Mouse (Mus musculus): ENCODE data around the gene Itgb6. TPM values are rescaled to one million over a fixed set of nuclear protein-coding genes. Genes with fewer than 3 reads are reported as not detected.

The Itgb6 gene
- total and polyA plus RNA-seq, 2 experiments from 2014 or later: 0.51 to 2.4 TPM

GRCm38 (mm10) chr2:60674413-60674812 is 48.0 kb downstream of the Itgb6 start:
- H3K9me3 ChIP-seq (replicated peaks; ENCODE audit: control insufficient read depth, low read length): no peaks in the 10 kb centered on the region
- no peaks in the 10 kb centered on the region for H3K27me3 ChIP-seq (ENCODE audit: control insufficient read depth, insufficient read depth, low read length)
- H3K4me2 ChIP-seq (ENCODE audit: low read depth, low read length): no peak overlapping the region
- H3K36me3 ChIP-seq (replicated peaks; ENCODE audit: control insufficient read depth, insufficient read depth, low read length): no peaks in the 10 kb centered on the region
- H3K4me3 ChIP-seq (ENCODE audit: low read depth, low read length): no peak overlapping the region
- ATAC-seq (ENCODE audit: insufficient read depth, low read depth) (no peak), DNase-seq (ENCODE audit: low spot score) (no peak)
- H3K9ac ChIP-seq (replicated peaks; ENCODE audit: low read depth, low read length): no peak overlapping the region
- no peak overlapping the region for H3K27ac ChIP-seq (ENCODE audit: low read depth)
- TF ChIP-seq EP300 (IDR thresholded peaks at IDR 0.05; ENCODE audit: low read depth): no peak
- TF ChIP-seq CTCF (IDR thresholded peaks at IDR 0.05; ENCODE audit: low read depth): no peak
- H3K4me1 ChIP-seq (ENCODE audit: control insufficient read depth, insufficient read depth): no peaks in the 10 kb centered on the region
- 78% methylated on average over 7 of the region's 7 CpGs for WGBS

GRCm38 (mm10) chr2:60672973-60673954 is 49.2 kb downstream of the Itgb6 start:
- no peaks in the 10 kb centered on the region for H3K36me3 ChIP-seq (replicated peaks; ENCODE audit: control insufficient read depth, insufficient read depth, low read length)
- H3K9ac ChIP-seq (replicated peaks; ENCODE audit: low read depth, low read length): no peak overlapping the region
- H3K4me1 ChIP-seq (ENCODE audit: control insufficient read depth, insufficient read depth): no peaks in the 10 kb centered on the region
- H3K27ac ChIP-seq (ENCODE audit: low read depth): no peak overlapping the region
- no peaks in the 10 kb centered on the region for H3K27me3 ChIP-seq (ENCODE audit: control insufficient read depth, insufficient read depth, low read length)
- H3K9me3 ChIP-seq (replicated peaks; ENCODE audit: control insufficient read depth, low read length): no peaks in the 10 kb centered on the region
- no peak for ATAC-seq (ENCODE audit: insufficient read depth, low read depth)
- no peak for DNase-seq (ENCODE audit: low spot score)
- no peak for TF ChIP-seq CTCF (IDR thresholded peaks at IDR 0.05; ENCODE audit: low read depth)
- no peak for TF ChIP-seq EP300 (IDR thresholded peaks at IDR 0.05; ENCODE audit: low read depth)
- H3K4me2 ChIP-seq (ENCODE audit: low read depth, low read length): no peak overlapping the region
- 66% methylated on average over 17 of the region's 17 CpGs for WGBS
- no peak overlapping the region for H3K4me3 ChIP-seq (ENCODE audit: low read depth, low read length)

GRCm38 (mm10) chr2:60671215-60671614 is 51.2 kb downstream of the Itgb6 start:
- Histone ChIP-seq H3K9me3 (replicated peaks; ENCODE audit: control insufficient read depth, low read length) (no peaks in the 10 kb centered on the region), H3K27me3 (ENCODE audit: control insufficient read depth, insufficient read depth, low read length) (no peaks in the 10 kb centered on the region), H3K27ac (ENCODE audit: low read depth) (no peak overlapping the region), H3K4me2 (ENCODE audit: low read depth, low read length) (no peak overlapping the region), H3K9ac (replicated peaks; ENCODE audit: low read depth, low read length) (no peak overlapping the region), H3K4me1 (ENCODE audit: control insufficient read depth, insufficient read depth) (no peaks in the 10 kb centered on the region), H3K4me3 (ENCODE audit: low read depth, low read length) (no peak overlapping the region), H3K36me3 (replicated peaks; ENCODE audit: control insufficient read depth, insufficient read depth, low read length) (no peaks in the 10 kb centered on the region)
- no peak for DNase-seq (ENCODE audit: low spot score)
- WGBS: 88% methylated on average over 1 of the region's 1 CpGs
- ATAC-seq (ENCODE audit: insufficient read depth, low read depth): no peak
- no peak for TF ChIP-seq EP300 (IDR thresholded peaks at IDR 0.05; ENCODE audit: low read depth)
- no peak for TF ChIP-seq CTCF (IDR thresholded peaks at IDR 0.05; ENCODE audit: low read depth)

GRCm38 (mm10) chr2:60663071-60663470 is 59.4 kb downstream of the Itgb6 start:
- no peaks in the 10 kb centered on the region for H3K27me3 ChIP-seq (ENCODE audit: control insufficient read depth, insufficient read depth, low read length)
- H3K4me3 ChIP-seq (ENCODE audit: low read depth, low read length): no peak overlapping the region
- WGBS: 88% methylated on average over 1 of the region's 1 CpGs
- ATAC-seq (ENCODE audit: insufficient read depth, low read depth) (no peak), DNase-seq (ENCODE audit: low spot score) (no peak)
- no peak overlapping the region for H3K27ac ChIP-seq (ENCODE audit: low read depth)
- no peak overlapping the region for H3K9ac ChIP-seq (replicated peaks; ENCODE audit: low read depth, low read length)
- H3K4me1 ChIP-seq (ENCODE audit: control insufficient read depth, insufficient read depth): no peaks in the 10 kb centered on the region
- no peaks in the 10 kb centered on the region for H3K9me3 ChIP-seq (replicated peaks; ENCODE audit: control insufficient read depth, low read length)
- no peak for TF ChIP-seq CTCF (IDR thresholded peaks at IDR 0.05; ENCODE audit: low read depth)
- no peak for TF ChIP-seq EP300 (IDR thresholded peaks at IDR 0.05; ENCODE audit: low read depth)
- no peak overlapping the region for H3K4me2 ChIP-seq (ENCODE audit: low read depth, low read length)
- no peaks in the 10 kb centered on the region for H3K36me3 ChIP-seq (replicated peaks; ENCODE audit: control insufficient read depth, insufficient read depth, low read length)

- Histone ChIP-seq H3K27ac (ENCODE audit: low read depth) (no peak overlapping the region), H3K4me3 (ENCODE audit: low read depth, low read length) (no peak overlapping the region), H3K4me1 (ENCODE audit: control insufficient read depth, insufficient read depth) (no peaks in the 10 kb centered on the region), H3K27me3 (ENCODE audit: control insufficient read depth, insufficient read depth, low read length) (no peaks in the 10 kb centered on the region), H3K9ac (replicated peaks; ENCODE audit: low read depth, low read length) (no peak overlapping the region), H3K36me3 (replicated peaks; ENCODE audit: control insufficient read depth, insufficient read depth, low read length) (no peaks in the 10 kb centered on the region), H3K4me2 (ENCODE audit: low read depth, low read length) (no peak overlapping the region), H3K9me3 (replicated peaks; ENCODE audit: control insufficient read depth, low read length) (no peaks in the 10 kb centered on the region)
- ATAC-seq (ENCODE audit: insufficient read depth, low read depth) (no peak), DNase-seq (ENCODE audit: low spot score) (no peak)
- WGBS: 88% methylated on average over 4 of the region's 4 CpGs
- TF ChIP-seq CTCF (IDR thresholded peaks at IDR 0.05; ENCODE audit: low read depth) (no peak), EP300 (IDR thresholded peaks at IDR 0.05; ENCODE audit: low read depth) (no peak)
These were observed 62.5 kb downstream of the Itgb6 start for GRCm38 (mm10) chr2:60659993-60660392.
